Mouse (Mus musculus) naive thymus-derived CD4-positive, alpha-beta T cell, adult 2 months (primary cell): ENCODE results near the gene Lgals3.
"Not testable (repeated sequence)": the region's sequence is repeated elsewhere in the genome, so short reads cannot be mapped to it uniquely, and the experiment has no call there.

Experiments
- DNase-seq: peaks from one replicate; pipeline ENCODE4 v3.0.0-alpha.2; 2011; ENCODE audit warnings: low read depth

Lgals3 gene

DNA sequence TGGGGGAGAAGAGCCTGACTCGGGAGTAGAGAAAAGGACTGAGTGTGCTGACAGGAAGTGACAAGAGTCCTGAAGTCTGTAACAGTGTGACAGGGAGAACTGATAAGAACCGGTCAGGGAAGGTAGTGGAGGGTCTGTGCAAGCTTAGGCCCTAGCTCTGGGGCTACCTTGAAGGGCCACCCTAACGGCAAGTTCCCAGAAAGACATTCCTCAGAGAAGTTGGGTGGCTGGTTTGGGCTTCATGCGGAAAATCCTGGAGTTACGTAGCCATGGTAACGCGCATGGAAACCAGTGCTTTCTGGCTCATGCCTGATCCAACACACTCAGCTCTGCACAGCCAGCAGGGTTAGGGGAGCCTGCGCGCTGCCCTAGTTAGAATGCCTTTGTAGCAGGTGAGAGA lies at the start of gene Lgals3:
Gene Lgals3 (plus strand): TSS at position 291 of the 400 bp plus-strand sequence.
- DNase-seq: no peak

GRCm38 (mm10) chr14:47319362-47319761 lies 48.2 kb upstream of the Lgals3 start:
- DNase-seq: no peak

GRCm38 (mm10) chr14:47321581-47321980 lies 46.0 kb upstream of the Lgals3 start:
- not testable (repeated sequence) for DNase-seq

DNA sequence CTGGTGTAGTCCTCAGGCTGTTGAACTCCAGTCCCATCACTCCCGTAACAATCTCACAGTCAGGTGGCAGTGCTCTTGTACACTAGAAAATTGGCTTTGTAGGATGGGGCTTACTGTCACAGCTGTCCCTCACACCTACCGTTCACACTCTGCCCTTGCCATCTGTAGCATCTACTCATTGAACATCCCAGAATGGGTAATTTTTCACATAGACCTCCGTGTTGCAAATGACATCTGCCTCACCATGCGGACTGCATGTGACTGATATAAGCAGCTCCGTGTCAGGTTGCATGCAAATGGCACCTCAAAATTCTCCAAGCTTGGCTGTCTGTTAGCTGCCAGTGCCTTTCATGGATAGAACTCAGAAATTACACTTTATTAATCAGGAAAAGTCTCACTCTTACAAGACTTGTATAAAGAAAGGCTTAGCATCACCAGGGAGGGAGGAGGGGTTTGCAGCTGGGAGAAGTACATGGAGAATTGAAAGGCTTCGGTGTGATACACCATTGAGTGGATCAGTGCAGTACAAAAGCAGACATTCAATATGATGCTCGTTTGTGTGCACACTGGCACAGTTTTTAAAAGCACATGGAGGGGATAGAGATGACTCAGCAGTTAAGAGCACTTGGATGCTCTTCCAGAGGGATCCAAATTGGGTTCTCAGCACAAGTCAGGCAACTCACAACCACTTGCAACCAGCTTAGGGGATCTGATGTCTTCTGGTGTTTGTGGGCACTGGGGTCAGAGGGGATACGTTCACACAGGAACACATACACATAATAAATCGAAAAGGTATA lies 41.4 kb upstream of the Lgals3 start:
- no peak for DNase-seq

DNA sequence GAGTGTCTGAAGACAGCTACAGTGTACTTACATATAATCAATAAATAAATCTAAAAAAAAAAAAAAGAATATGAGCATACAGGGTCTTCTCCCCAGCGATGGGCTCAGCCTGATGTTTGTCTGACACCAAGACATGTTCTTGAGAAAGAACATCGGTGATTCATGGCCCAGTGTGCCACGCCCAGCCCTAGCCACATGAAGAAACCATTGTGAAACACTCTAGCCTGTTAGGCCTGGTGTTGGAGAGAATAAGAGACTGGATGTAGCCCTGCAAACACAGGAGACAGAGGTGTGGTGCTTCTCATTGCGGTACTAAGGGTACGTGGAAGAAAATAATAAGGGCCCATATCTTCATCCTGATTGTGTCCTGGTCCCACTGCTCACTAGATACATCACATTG lies 40.2 kb upstream of the Lgals3 start:
- no peak for DNase-seq

DNA sequence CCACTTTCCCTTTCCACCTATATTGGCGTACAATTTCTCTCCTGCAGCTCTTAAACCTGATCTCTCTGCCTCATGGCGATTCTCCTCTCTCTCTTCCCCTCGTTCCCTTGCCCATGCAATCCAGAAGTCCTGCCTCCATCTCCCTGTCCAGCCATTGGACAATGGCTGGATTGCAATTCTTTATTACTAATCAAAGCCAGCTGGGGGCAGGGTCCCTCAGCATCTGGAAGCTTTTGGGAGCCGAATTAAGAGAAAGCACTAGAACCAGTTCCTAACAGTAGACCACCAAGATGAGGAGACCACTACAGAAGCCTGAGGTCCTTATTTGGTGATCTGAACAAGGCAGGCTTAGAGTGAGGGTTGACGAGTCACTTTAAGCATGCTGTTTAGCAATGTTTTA lies 35.6 kb upstream of the Lgals3 start:
- DNase-seq: no peak

DNA sequence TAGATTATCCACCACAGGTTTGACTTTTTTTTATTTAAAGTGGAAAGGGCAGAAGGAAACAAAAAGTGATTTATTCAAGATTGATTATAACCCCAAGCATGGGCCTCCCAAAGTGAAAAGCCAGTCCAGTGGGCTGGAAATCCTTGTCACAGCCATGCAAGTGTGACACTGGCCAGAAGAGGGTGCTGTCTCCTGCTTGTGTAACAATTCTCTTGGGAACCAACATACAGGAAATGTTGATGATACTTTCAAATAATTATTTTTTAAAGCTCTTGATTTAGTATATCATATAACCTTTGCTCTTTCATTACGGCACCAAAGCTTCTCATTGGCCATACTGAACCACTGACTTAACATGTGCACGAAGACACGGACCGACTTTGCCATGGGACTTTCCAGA lies 32.7 kb upstream of the Lgals3 start:
- peak; percentile 82 for DNase-seq

DNA sequence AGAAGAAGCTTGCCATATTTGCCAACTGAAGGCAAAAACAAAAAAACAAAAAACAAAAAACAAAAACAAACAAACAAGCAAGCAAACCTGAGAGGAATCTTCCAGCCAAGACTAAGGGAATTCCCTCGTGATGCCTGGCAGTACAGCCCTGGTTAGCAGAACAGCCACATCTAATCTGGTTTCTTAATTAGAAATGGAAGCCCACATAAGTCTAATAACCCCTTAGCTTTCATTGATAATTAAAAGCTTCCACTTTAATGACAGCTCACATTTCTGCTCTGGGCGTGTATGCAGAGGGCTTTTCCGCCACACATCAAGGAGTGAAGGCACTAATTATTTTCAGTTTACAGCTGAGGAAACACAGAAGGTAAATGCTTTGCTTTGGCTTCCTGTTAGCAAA lies 32.3 kb upstream of the Lgals3 start:
- no peak for DNase-seq

DNA sequence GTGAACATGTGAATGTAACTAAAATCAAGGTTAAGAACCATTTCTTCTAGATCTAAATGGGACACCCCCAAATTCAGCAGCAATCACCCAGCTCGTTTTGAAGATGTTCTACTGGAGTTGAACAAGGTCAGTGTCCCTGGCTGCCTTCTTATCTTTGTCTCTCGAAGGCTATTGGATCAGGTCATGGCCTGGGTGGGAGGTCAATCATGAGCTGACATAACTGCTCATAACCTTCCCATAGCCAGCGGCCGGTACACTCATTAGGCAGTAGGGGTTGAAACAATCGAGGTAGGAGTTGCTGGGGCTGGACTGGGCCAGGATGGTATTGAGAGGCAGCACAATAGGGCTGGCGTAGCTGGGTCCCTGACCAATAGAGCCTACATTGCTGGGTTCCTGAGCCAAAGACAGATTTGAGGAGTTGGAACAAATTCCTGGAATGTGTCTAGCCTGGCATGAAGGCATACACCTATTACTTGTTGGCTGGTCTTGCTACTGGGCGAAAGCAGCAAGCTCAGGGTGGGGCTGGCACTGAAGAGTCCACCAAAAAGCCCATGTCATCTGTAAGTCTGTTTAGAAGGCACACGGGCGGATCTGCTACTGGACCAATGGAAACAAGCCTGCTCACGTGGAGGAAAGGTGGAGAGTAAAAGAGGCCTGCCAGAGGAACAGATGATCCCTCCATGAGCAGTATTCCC lies 27.2 kb upstream of the Lgals3 start:
- DNase-seq: no peak

- DNase-seq: no peak
Measured at GRCm38 (mm10) chr14:47341811-47342291, 25.7 kb upstream of the Lgals3 start.

- DNase-seq: no peak
Measured at GRCm38 (mm10) chr14:47346715-47347114, 20.8 kb upstream of the Lgals3 start.

GRCm38 (mm10) chr14:47350974-47351373 lies 16.6 kb upstream of the Lgals3 start:
- no peak for DNase-seq

DNA sequence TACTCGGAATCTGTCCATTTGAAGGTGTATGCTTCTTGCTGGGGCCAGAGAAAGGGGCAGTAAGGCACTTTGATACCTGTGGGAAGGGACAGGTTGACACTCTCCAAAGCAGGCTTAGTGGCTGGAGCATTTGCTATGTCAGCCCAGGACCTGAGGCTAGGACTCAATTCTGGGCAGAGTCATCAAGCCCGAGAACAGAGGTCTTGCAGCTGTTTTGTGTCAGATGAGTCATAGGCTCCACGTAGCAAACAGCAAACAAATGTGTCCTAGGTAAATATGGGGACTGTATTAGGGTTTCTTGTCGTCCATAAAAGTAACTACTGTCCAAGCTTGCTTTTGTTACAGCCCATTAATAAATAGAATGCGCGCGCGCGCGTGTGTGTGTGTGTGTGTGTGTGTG lies 15.3 kb upstream of the Lgals3 start:
- DNase-seq: no peak

DNA sequence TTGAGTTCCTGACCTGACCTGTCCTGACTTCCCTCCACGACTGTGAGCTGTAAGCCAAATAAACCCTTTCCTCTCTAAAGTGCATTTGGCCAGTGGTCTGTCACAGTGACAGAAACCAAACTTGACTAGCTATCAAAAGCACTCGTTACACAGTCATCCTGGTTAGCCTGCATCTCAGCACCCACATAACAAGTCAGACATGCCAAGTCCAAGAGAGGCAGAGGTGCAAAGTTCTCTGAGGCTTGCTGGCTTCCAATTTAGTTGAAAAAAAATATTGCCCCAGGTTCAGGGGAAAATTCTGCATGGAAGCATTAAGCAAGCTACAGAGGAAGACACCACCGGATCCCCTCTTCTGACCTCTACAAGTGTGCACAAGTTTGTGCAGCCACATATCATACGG lies 14.3 kb upstream of the Lgals3 start:
- DNase-seq: no peak

GRCm38 (mm10) chr14:47354111-47354577 lies 13.4 kb upstream of the Lgals3 start:
- no peak for DNase-seq

- DNase-seq: no peak
Measured at GRCm38 (mm10) chr14:47354948-47355347, 12.6 kb upstream of the Lgals3 start.

GRCm38 (mm10) chr14:47356622-47357021 lies 10.9 kb upstream of the Lgals3 start:
- DNase-seq: no peak

GRCm38 (mm10) chr14:47359610-47360009 lies 7.9 kb upstream of the Lgals3 start:
- DNase-seq: no peak

- DNase-seq: no peak
Measured at GRCm38 (mm10) chr14:47361418-47361817, 6.1 kb upstream of the Lgals3 start.

- peak; percentile 52 for DNase-seq
Measured at GRCm38 (mm10) chr14:47361899-47362298, 5.7 kb upstream of the Lgals3 start.

GRCm38 (mm10) chr14:47364742-47365449 lies 2.7 kb upstream of the Lgals3 start:
- no peak for DNase-seq

DNA sequence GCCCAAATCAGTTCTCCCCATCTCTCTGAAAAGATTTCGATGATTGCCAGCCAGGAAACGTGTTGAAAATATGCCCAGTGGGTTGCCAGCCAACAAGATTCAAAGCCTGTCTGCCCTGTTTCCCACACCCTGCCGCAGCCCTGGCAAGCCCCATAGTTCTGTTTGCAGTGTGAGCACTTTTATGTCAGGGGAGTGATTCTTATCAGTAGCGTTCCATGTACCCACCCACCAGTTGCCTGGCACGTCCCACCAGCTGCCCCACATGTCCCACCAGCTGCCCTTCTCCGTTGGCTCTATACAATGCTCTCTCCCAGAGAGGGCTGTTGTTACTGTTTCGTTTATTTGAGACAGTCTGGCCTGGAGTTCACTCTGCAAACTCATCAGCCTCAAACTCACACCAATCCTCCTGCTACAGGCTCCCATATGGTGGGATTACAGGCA lies 650 bp upstream of the Lgals3 start:
- peak; percentile 46 for DNase-seq

- DNase-seq: no peak
Measured at GRCm38 (mm10) chr14:47369741-47370140, 2.2 kb downstream of the Lgals3 start.
